Mouse (Mus musculus) bone marrow macrophage, adult 2 months (primary cell): ENCODE results near the gene Pak6.

ENCODE experiments used
- CTCF ChIP-seq: IDR thresholded peaks from 2 replicates; pipeline ENCODE4 v1.5.1; 2012; ENCODE audit warnings: low read depth, mild to moderate bottlenecking, low read length, moderate library complexity
- POLR2A ChIP-seq: IDR thresholded peaks from 2 replicates; pipeline ENCODE4 v1.6.1; 2012; ENCODE audit warnings: mild to moderate bottlenecking, low read depth, low read length, borderline replicate concordance

- TF ChIP-seq CTCF (no peak), POLR2A (no peak)
Measured at GRCm38 (mm10) chr2:118731981-118732380, 68.9 kb downstream of the Pak6 start.
